Mouse (Mus musculus) 3T3-L1 (cell line): ENCODE measurements at regions not wholly inside any gene's neighbourhood (a gene's known extent, or its start where the extent isn't known, plus 50 kb on each side); places are given as distances from the start of the nearest gene placed in this dataset.

Experiments
- DNase-seq: peaks from one replicate; pipeline ENCODE4 v3.0.0-alpha.2; 2015; ENCODE audit warnings: low read depth, low spot score

- DNase-seq = no peak
Observed at GRCm38 (mm10) chrX:12219474-12219873, 59.3 kb upstream of the Bcor start.

- DNase-seq = no peak
Observed at GRCm38 (mm10) chrX:12224314-12224713, 64.2 kb upstream of the Bcor start.

GRCm38 (mm10) chrX:12225116-12225891, 65.1 kb upstream of the Bcor start:
- no peak for DNase-seq

GRCm38 (mm10) chrX:12225892-12226206, 65.7 kb upstream of the Bcor start:
- DNase-seq = no peak

GRCm38 (mm10) chrX:12240505-12241011, 80.4 kb upstream of the Bcor start:
- peak; percentile 10 for DNase-seq

GRCm38 (mm10) chrX:12241751-12242150, 81.6 kb upstream of the Bcor start:
- DNase-seq = peak; percentile 14

- peak; percentile 8 for DNase-seq
Observed at GRCm38 (mm10) chrX:12249071-12249470, 88.9 kb upstream of the Bcor start.

GRCm38 (mm10) chrX:12249911-12250310, 89.8 kb upstream of the Bcor start:
- DNase-seq = no peak

- peak; percentile 84 for DNase-seq
Observed at GRCm38 (mm10) chrX:12251853-12252679, 91.9 kb upstream of the Bcor start.

- no peak for DNase-seq
Observed at GRCm38 (mm10) chrX:12252680-12253021, 92.5 kb upstream of the Bcor start.

GRCm38 (mm10) chrX:12256758-12257157, 96.6 kb upstream of the Bcor start:
- DNase-seq = no peak

- no peak for DNase-seq
Observed at GRCm38 (mm10) chrX:12263834-12264233, 103.7 kb upstream of the Bcor start.

GRCm38 (mm10) chrX:12284741-12285140, 124.6 kb upstream of the Bcor start:
- no peak for DNase-seq

GRCm38 (mm10) chrX:12285141-12285540, 125.0 kb upstream of the Bcor start:
- DNase-seq = no peak

GRCm38 (mm10) chrX:12285976-12286909, 126.1 kb upstream of the Bcor start:
- no peak for DNase-seq

GRCm38 (mm10) chrX:12286910-12287522, 126.9 kb upstream of the Bcor start:
- DNase-seq = no peak

- DNase-seq = no peak
Observed at GRCm38 (mm10) chrX:12287656-12288561, 127.8 kb upstream of the Bcor start.

- DNase-seq = no peak
Observed at GRCm38 (mm10) chrX:12288562-12289117, 128.5 kb upstream of the Bcor start.

GRCm38 (mm10) chrX:12293146-12293545, 133.0 kb upstream of the Bcor start:
- DNase-seq = no peak

GRCm38 (mm10) chrX:12294452-12294851, 134.3 kb upstream of the Bcor start:
- DNase-seq = no peak
